Mouse (Mus musculus): ENCODE results near the gene Mical3. TPM values are rescaled to one million over a fixed set of nuclear protein-coding genes. Genes with fewer than 3 reads are reported as not detected.

Gene Mical3
- total and polyA plus RNA-seq, 3 experiments, result 52.1 to 127 (median 114) TPM

DNA sequence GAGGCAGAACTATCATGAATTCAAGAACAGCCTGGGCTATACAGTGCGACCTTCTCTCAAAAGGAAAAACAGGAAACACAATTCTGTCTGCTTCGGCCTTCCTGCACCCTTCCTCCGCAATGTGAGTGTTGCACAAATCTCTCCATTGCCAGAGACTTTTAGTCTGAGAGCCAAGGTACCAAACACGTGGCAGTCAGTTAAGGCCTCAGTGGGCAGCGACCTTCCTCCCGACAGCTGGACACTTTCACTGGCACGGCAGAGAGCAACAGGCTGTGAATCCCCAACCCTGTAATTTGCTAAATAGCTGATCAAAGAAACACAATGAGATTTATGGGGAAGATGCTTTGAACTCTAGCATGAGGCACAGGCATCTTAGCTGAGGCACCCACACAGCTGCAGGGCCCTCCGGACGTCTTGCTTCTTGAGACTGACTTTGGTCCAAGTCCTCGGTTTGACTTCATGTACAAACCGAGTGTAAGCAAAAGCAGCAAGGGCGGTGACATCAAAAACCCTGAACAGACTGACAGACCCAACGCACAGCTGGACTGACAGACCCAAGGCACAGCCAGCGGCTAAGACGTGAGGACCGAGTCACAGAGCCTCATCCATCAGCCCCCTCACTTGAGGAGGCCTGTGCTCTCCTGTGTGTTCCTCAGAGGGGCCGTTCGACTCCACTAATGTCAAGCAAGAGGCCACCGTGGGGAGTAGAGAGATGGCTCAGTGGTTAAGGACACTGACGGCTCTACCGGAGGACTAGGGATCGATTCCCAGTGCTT lies 73.4 kb downstream of the Mical3 start:
- Histone ChIP-seq H3K27ac (peak overlapping the region; percentile 41), H3K4me3 (no peak overlapping the region), H3K9ac (ENCODE audit: low read depth, low read length) (no peak overlapping the region), H3K79me2 (replicated peaks; ENCODE audit: control insufficient read depth, insufficient read depth, low read length) (peaks cover 5% of the 10 kb centered on the region; the same call in 1 of the 2 replicates), H3K27me3 (ENCODE audit: control insufficient read depth, insufficient read depth, low read length) (no peaks in the 10 kb centered on the region), H3K36me3 (ENCODE audit: control insufficient read depth, insufficient read depth, low read length) (no peaks in the 10 kb centered on the region), H3K4me1 (ENCODE audit: control insufficient read depth, insufficient read depth, low read length) (peaks cover 16% of the 10 kb centered on the region)
- 69% methylated on average over 22 of the region's 22 CpGs for WGBS
- TF ChIP-seq CTCF (IDR thresholded peaks at IDR 0.05) (no peak), EP300 (IDR thresholded peaks at IDR 0.05; ENCODE audit: insufficient read depth, low read depth, low read length) (no peak), POLR2A (IDR thresholded peaks at IDR 0.05; ENCODE audit: insufficient read depth, low read depth, low read length) (no peak)
- DNase-seq, result peak in 1 of 2 experiments; percentile 54
- intact Hi-C loops (cut with DNase I), result no loop called here

DNA sequence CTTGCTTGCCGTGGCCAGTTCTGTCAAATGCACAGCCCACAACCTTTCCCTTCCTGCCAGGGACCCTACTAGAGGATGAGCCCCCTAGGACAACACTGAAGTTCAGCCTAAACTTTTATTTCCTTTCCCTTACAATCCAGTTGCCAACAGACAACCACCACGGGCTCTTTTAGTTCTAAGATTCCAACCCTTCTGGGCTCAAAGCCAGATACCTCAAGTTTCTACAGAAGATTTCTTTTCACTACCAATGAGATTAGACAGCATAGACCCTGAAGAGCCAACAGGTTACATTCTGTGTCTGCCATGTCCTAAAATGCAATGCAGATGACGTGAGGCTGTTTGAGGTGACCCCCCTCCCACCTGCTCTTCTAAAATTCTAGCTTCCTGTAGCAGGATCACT lies 75.3 kb downstream of the Mical3 start:
- no peak overlapping the region for H3K4me3 ChIP-seq
- peaks cover 16% of the 10 kb centered on the region for H3K4me1 ChIP-seq (ENCODE audit: control insufficient read depth, insufficient read depth, low read length)
- DNase-seq, result no peak
- WGBS, result 27% methylated on average over 3 of the region's 3 CpGs
- intact Hi-C loops (cut with DNase I), result no loop called here
- H3K27ac ChIP-seq, result no peak overlapping the region
- H3K36me3 ChIP-seq (ENCODE audit: control insufficient read depth, insufficient read depth, low read length), result no peaks in the 10 kb centered on the region
- no peak overlapping the region for H3K9ac ChIP-seq (ENCODE audit: low read depth, low read length)
- no peak for TF ChIP-seq EP300 (IDR thresholded peaks at IDR 0.05; ENCODE audit: insufficient read depth, low read depth, low read length)
- TF ChIP-seq CTCF (IDR thresholded peaks at IDR 0.05), result no peak
- TF ChIP-seq POLR2A (IDR thresholded peaks at IDR 0.05; ENCODE audit: insufficient read depth, low read depth, low read length), result no peak
- no peaks in the 10 kb centered on the region; the same call in 1 of the 2 replicates for H3K79me2 ChIP-seq (replicated peaks; ENCODE audit: control insufficient read depth, insufficient read depth, low read length)
- no peaks in the 10 kb centered on the region for H3K27me3 ChIP-seq (ENCODE audit: control insufficient read depth, insufficient read depth, low read length)

DNA sequence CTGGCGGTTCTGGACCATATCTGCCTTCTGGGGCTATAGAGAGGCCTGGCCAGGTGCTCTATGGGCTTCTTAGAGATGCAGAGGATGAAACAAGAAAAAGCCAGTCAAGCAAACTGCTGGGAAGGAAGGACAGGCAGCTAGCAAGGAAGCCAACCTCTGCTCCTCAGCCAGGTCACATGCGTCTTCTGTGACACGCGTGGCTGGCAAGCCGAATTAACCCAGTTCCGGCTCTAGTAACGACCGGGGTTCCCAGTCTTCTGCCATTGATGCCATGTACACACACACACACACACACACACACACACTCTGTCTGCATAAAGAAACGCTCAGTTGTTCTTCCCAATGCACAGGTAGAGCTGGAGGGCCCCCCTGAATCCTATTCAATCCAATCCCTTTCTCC lies 75.9 kb downstream of the Mical3 start:
- peaks cover 16% of the 10 kb centered on the region for H3K4me1 ChIP-seq (ENCODE audit: control insufficient read depth, insufficient read depth, low read length)
- 79% methylated on average over 9 of the region's 9 CpGs for WGBS
- intact Hi-C loops (cut with DNase I), result no loop called here
- H3K9ac ChIP-seq (ENCODE audit: low read depth, low read length), result no peak overlapping the region
- no peaks in the 10 kb centered on the region for H3K27me3 ChIP-seq (ENCODE audit: control insufficient read depth, insufficient read depth, low read length)
- no peak for TF ChIP-seq EP300 (IDR thresholded peaks at IDR 0.05; ENCODE audit: insufficient read depth, low read depth, low read length)
- TF ChIP-seq POLR2A (IDR thresholded peaks at IDR 0.05; ENCODE audit: insufficient read depth, low read depth, low read length), result no peak
- TF ChIP-seq CTCF (IDR thresholded peaks at IDR 0.05), result no peak
- no peak for DNase-seq
- H3K79me2 ChIP-seq (replicated peaks; ENCODE audit: control insufficient read depth, insufficient read depth, low read length), result no peaks in the 10 kb centered on the region; the same call in 1 of the 2 replicates
- H3K36me3 ChIP-seq (ENCODE audit: control insufficient read depth, insufficient read depth, low read length), result no peaks in the 10 kb centered on the region
- H3K4me3 ChIP-seq, result no peak overlapping the region
- H3K27ac ChIP-seq, result no peak overlapping the region

DNA sequence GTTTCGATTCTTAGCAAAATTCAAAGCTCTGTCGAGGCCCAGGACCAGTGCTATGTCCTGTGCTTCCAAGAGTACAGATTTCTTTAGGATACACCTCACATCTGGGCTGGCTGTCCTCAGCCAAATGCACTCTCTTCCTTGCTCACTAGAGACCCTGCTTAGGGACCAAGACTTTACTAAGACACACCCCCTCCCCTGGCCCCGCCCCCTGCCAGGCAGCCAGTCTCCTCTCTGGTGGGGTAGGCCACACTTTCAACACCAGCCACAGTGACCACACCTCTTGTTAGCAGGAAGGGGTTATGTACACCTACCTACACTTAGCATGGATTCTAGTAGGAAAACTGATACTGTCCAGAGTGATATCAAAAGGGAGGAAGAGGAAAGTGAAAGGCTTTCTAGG lies 76.5 kb downstream of the Mical3 start:
- Histone ChIP-seq H3K36me3 (ENCODE audit: control insufficient read depth, insufficient read depth, low read length) (no peaks in the 10 kb centered on the region), H3K4me1 (ENCODE audit: control insufficient read depth, insufficient read depth, low read length) (peaks cover 16% of the 10 kb centered on the region), H3K9ac (ENCODE audit: low read depth, low read length) (no peak overlapping the region), H3K27me3 (ENCODE audit: control insufficient read depth, insufficient read depth, low read length) (no peaks in the 10 kb centered on the region), H3K79me2 (replicated peaks; ENCODE audit: control insufficient read depth, insufficient read depth, low read length) (no peaks in the 10 kb centered on the region; the same call in 1 of the 2 replicates), H3K27ac (peak overlapping the region; percentile 60), H3K4me3 (no peak overlapping the region)
- no peak for DNase-seq
- no peak for TF ChIP-seq POLR2A (IDR thresholded peaks at IDR 0.05; ENCODE audit: insufficient read depth, low read depth, low read length)
- TF ChIP-seq CTCF (IDR thresholded peaks at IDR 0.05), result no peak
- TF ChIP-seq EP300 (IDR thresholded peaks at IDR 0.05; ENCODE audit: insufficient read depth, low read depth, low read length), result no peak
- WGBS, result 61% methylated on average over 3 of the region's 3 CpGs
- intact Hi-C loops (cut with DNase I), result no loop called here

DNA sequence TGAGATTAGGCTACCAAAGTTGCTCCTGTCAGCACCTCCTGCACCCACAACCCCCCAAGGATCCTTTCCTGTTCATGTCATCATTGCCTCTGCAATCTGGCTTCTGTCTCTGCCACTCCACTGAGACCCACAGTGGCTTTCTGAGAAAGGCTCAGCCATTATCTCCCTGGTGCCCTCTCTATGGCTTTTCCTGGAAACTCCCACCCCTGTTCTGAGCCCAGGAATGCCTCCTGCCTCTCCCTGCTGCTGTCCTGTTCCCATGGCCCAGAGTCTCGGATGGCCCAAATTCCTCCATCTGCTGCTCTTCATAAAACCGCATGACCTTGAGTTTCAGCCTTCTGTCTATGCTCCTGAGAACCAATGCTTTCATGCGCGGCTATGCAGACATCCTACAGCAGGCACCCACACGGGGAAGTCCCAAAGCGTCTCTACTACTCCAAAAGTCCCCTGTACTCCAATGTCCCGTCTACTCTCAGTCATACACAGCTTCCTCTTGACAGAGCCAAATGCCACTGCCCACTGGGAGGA lies 77.2 kb downstream of the Mical3 start:
- peak overlapping the region; percentile 60 for H3K27ac ChIP-seq
- TF ChIP-seq CTCF (IDR thresholded peaks at IDR 0.05) (no peak), EP300 (IDR thresholded peaks at IDR 0.05; ENCODE audit: insufficient read depth, low read depth, low read length) (peak; percentile 51; the same call in 1 of the 2 replicates), POLR2A (IDR thresholded peaks at IDR 0.05; ENCODE audit: insufficient read depth, low read depth, low read length) (no peak)
- intact Hi-C loops (cut with DNase I), result no loop called here
- peaks cover 17% of the 10 kb centered on the region for H3K4me1 ChIP-seq (ENCODE audit: control insufficient read depth, insufficient read depth, low read length)
- peak in 1 of 2 experiments; percentile 62 for DNase-seq
- H3K9ac ChIP-seq (ENCODE audit: low read depth, low read length), result no peak overlapping the region
- H3K4me3 ChIP-seq, result no peak overlapping the region
- H3K79me2 ChIP-seq (replicated peaks; ENCODE audit: control insufficient read depth, insufficient read depth, low read length), result no peaks in the 10 kb centered on the region; the same call in 1 of the 2 replicates
- H3K27me3 ChIP-seq (ENCODE audit: control insufficient read depth, insufficient read depth, low read length), result no peaks in the 10 kb centered on the region
- WGBS, result 46% methylated on average over 7 of the region's 7 CpGs
- H3K36me3 ChIP-seq (ENCODE audit: control insufficient read depth, insufficient read depth, low read length), result no peaks in the 10 kb centered on the region
